Mouse (Mus musculus) layer of hippocampus, postnatal 25 days (tissue): Measurements from ENCODE around the gene Hoxa4. TPM values are rescaled to one million over a fixed set of nuclear protein-coding genes. Genes with fewer than 3 reads are reported as not detected.

Source experiments
- DNase-seq, 2 experiments: peaks; one replicate each; pipeline ENCODE4 v3.0.0; 2022; ENCODE audit warnings: mixed read lengths in 2 of 2, low spot score in 1 of 2; ENCODE audit errors: extremely low spot score in 1 of 2
- total RNA-seq, 2 experiments: library from RNA; stranded (reverse); gene quantifications; 2 replicates each; pipeline ENCODE4 v1.2.3; 2021

Hoxa4 gene
- total RNA-seq, 2 experiments from 2014 or later, result not detected

DNA sequence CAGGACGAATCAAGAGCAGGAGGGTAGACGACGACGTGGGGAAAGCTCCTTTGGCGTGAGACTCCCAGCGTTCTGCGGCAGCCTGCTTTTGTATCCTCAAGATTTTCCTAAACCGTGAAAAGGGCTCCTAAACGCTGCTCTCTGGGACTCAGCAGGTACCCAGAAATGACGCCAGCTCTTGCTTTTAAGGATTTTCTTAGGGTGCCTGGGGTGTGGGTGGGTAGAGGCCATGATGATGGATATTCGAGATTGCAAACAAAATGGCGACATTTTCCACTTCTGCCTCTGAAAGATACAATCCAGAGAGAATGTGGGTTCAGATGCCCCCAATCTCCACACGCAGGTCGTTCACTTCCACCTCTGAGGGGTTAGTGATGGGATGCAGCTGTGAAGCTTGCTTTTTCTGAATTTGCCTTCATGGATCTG is 23.8 kb downstream of the Hoxa4 start:
- DNase-seq, result no peak

DNA sequence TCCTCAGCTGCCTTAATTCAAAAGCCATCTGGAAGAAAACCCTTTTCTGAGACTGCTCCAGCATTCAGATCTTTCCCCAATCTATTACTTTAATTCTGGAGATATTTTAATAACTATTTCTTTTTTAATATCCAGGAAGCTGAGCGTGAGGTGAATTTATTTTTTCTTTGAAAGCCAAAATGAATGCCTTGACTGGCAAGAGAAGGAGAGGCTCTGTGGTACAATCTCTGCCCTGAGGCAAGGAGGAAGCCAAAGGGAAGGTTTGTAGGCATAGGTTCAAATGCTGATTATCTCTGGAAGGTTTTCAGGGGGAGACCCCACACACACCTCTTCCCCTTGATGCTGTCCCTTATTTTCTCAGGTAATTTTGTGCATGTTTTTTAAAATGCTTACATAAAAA is 24.4 kb downstream of the Hoxa4 start:
- no peak for DNase-seq

DNA sequence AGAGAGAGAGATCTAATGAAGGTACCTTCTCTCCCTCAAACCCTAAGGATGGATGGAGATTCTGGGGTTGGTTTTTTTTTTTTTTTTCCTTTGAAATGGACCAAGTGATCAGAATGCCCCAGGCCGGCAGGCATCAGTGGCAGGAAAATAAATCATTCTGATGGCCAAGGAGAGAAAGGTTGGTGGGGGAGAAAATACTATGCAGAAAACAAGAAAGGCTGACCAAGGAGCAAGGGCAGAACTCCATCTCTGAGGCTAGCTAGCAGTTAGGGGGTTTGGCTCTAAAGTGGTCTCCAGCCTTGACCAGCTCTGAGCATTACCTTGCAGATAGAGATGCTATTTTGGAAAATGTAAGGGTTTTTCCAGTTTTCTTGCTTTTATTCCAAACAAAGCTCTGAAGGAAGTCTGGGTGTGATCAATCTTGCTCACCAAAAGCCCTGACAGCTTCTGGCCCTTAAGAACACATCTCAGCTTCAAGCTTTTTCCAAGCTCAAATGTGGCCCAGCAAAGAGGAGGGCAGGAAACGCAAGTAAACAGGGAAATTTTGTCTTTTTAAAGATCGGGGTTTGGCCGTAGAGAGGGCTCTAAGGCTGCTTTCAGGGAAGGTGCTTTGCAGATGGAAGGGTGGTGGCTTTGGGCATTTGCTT is 25.0 kb downstream of the Hoxa4 start:
- DNase-seq, result no peak

DNA sequence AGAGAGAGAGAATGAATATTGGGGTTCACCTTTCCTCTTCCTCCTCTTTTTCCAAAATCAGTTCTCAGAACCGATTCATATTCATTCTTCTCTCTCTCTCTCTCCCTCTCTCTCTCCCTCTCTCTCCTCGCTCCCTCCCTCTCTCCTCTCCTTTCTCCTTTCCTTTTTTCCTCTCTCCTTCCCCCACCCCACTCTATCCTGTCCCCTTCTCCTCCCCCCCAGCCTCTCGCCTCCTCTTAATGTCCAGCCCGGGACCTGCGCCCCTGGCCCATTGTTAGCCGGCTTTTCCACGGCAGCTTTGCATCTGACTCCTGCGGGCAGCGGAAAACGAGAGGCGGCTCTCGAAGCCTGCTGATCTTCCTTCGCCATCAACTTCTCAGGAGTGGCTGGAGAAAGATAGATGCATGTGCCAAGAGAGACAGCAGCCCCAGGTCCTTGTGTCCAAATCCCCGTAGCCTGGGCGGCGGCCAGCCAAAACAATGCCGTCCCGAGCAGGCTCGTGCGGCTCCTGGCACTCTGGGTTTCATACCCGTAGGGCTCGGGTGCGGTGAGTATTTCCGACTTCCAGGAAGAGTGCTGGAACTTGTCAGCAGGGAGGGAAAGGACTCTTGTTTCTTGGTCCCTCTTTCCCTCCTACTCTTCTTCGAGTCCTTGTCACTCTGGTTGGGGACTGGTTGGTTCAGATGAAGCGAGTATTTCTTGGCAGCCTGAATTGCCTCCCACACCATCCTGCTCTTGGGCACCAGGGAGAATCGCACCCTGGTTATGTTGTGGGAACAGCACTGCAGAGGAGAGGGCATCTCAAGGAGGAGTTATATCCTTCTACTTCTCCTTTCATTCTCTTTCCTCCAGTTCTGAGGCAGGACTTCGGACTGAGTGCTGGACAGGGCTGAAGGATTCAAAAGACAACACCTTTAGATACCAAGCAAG is 25.8 kb downstream of the Hoxa4 start:
- no peak for DNase-seq

DNA sequence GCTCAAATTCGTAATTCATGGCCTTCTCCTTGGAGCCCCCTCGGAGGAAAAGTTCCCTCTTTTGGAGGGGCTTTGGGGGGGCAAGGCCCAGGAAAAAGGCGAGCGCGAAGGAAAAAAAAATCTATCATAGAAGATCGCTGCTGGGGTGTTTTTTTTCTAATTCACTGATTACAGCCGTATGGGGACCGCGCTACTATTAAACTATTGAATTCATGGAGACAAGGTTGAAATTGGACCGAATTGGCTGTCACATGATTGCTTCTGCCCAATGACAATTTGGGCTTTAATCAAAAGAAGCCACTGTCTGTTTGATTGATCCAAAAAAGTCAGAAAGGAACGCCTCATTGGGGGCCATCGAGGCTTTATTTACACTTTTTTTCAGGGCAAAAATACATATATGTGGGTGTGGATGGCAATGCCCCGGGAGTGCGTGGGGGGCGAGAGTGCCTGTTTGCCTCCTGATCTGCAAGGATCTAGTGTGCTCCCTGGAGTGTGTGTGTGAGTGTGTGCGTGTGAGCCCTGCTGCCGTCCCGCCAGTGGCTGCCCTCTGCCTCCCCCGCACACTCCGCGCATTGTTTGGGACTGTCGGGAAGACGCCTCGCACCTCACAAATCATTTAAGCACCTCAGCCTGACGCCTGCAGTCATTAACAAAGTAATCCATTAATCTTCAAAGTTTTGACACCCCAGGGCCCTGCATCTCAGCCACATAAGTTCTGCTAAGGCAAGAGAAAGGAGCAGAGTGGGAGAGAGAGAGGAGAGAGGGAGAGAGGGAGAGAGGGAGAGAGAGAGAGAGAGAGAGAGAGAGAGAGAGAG is 26.7 kb downstream of the Hoxa4 start, which contains the start of gene Hoxa2:
Gene Hoxa2, minus strand, starts transcription at position 206 of the 815 bp plus-strand sequence.
- no peak for DNase-seq

DNA sequence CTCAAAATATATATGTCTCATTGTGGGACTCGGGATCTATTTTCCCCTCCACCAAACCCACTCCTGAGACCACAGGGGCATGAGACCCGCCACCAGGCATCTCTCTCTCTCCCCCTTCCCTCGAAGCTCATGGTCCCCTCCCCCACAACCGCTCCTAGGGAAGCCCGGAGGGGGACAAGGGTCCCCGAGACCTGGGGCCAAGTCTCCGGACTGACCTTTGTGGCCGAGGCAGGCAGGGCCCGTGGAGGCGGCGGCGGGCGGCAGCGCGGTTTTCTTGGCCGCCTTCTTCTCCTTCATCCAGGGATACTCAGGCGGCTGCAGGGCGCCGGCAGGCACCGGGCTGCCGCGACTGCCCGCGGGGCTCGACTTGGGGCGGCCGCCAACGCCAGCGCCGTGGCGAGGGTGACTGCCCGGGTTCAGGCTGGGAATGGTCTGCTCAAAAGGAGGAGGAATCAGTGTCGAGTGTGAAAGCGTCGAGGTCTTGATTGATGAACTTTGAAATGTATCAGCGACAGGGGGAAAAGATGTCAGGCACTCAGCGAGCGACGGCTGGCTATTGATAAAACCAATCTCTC is 27.4 kb downstream of the Hoxa4 start:
- no peak for DNase-seq

DNA sequence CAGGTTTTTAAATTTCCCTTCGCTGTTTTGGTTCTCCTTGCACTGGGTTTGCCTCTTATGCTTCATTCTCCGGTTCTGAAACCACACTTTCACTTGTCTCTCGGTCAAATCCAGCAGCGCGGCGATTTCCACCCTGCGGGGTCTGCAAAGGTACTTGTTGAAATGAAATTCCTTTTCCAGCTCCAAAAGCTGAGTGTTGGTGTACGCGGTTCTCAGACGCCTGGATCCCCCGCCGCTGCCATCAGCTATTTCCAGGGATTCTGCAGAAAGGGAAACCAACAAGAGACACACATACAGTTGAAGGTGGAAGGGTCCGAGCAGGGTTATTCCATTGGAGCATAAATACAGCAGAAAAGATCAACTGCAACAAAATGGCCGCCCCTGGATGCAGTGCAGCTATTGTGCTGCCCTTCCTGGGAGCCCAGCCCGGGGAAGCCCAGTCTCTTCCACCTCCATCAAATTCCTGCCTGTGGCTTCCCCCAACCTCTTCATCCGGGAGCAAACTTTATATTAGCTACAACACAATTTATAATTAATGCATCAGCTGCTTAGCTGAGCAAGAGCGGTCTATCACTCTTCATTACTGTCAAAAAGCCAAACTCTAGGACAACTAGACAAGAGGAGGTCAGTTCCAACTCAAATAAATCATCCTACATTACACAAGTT is 28.1 kb downstream of the Hoxa4 start:
- no peak for DNase-seq

DNA sequence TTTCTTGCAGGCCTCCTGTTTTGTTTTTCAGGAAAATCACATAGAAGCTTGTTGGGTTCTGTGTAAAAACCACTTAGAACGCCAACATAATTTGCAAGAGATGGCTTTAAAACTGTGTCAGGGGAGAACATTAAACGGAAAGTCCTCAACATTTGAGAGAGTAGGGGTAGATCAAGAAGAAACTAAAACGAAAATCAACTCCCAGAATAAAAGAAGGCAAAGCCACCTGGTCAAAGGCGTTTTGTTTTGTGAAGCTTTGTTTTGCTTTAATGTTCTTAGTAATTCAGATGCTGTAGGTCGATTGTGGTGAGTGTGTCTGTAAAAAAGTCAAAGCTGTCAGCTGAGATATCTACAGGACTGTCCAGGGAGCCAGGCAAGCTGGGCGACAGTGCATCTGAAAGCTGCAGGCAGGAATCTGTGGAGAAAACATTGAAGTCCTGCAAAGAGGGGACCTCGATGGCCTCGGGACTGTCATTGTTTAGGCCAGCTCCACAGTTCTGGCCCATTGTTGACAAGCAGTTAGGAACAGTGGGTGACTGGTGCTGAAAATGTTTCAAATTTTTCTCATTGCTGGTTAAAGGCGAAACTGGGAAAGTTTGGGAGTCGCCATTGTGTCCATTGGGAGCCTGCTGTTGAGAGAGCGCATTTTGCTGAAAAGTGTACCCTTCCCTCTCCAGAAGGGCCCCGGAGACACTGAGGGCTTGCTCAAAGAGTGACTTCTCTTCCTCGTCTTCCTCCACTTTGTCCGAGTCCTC is 28.8 kb downstream of the Hoxa4 start:
- no peak for DNase-seq

DNA sequence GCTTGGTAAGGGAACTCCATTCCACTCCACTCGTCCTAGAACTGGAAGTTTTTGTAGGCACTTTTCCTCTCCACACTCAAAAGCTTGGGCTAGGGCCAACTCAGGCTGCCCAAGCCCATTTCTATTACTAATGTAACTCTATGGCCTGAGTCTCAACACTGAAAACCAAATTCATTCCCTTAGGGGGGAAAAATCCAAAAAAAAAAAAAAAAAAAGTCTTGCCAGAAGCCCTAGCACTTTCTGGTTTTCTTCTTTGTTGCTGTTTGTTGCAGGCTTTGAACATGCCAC is 29.5 kb downstream of the Hoxa4 start:
- DNase-seq, result no peak

DNA sequence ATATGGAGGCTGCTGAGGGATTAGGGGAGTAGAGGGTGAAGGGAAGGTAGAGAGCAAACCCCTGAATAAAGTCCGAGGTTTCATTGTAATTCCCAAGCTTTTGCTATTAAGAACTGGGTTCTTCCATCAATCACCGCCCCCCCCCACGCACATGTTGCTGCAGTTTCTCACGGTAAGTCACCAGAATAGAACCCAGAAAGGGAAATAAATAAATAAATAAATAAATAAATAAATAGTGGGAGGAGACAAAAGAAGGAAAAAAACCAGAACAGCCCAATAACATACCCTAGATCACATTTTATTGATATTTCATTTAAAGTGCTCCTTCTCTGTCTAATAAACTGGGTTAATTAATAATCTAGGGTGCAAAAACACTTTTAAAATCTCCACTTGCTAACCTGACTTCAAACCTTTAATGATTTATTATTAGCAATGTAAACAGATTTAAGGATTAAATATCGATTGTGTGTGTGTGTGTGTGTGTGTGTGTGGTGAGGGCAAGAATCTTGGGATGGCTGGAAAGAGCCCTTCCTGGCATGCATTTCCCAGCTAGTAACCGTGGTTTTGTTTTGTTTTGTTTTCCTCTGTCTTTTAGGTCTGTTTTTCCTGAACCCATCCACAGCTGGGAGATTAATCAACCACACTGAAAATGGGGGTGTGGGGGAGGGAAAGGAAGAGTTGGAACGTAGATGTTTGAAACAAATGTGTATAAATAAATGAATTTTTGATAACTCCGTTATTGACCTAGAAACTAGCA is 30.0 kb downstream of the Hoxa4 start:
- no peak for DNase-seq

DNA sequence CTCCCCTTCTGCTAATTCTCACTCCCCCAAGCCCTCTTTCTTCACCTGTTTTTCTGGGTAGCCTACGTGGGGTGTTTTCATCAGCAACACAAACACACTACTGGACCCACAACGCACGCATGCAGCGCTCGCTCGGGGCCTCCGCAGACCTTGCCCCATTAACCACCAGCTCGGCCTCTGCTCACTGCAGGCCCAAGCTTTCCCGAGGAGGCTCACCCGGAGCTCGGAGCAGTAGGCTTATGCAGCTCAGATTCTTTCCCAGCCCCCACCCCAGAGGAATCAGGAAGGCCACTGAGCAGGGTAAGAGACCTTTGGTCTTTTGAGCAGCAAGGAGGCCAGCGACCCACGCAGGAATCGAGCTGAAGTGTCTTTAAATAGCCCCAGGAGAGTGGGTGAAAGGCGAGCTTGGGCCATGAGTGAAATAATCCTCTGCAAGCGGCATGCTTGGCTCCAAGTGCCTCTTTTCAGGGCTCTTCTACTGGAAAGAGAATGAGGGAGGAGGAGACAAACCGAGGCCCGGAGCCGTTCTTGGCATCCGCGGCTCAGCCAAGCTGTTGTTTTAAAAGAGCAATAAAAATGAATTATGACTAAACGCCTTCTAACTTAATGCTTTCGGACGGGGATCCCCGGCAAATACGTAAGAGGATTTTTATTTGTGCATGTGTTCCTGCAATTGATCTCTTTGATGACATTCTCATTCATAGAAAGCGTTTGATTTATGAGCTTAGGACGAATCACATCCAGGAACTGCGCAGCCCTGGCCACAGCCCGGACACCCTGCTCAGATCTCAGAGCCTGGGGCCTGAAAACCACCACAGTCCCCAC is 30.8 kb downstream of the Hoxa4 start:
- DNase-seq, result no peak

DNA sequence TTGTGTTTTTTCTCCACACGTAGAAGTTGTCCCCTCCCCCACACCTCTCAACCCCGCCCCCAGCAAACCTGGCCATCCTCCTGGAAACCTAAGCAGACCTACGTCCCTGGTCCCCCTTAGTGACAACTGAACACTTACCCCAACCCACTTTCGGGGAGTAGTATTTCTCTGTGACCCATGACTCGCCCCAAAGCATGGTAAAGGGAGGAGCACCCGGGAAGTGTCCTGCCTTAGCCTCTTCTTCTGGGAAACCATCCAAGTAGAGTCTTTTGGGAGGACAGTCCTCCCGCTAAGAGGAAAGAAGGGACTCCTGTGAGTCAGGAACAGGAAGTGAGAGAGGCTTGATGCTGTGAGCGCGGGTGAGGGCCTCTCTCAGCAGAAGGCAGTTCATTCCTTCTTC is 31.6 kb downstream of the Hoxa4 start:
- DNase-seq, result no peak

DNA sequence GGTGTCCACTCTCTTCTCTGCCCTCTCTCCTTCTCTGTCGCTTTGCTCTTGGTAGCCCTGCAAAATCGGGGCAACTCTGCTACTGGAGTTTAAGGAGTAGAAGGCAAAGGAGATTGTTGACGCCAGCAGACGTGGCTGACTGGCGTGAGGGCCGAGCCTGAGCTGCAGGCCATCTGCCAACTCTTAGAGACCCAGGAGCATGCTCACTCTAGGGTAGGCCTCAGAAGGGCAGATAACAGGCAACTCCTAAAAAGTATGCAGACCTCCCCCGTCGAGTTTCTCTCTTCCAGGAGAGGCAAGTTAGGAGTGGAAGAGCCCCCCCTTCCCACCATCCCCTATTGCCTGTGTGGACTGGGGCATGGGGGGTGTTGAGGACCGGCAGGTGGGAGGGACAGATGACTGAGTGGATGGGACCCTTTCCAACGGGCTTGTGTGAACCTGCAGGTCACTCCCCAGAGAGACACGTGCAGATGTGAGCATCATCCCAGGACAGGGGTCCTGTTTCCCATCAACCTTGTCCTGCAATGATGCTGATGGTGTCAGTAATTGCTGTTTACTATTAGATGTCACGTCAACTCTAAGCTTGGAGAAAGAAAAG is 32.3 kb downstream of the Hoxa4 start:
- no peak for DNase-seq

DNA sequence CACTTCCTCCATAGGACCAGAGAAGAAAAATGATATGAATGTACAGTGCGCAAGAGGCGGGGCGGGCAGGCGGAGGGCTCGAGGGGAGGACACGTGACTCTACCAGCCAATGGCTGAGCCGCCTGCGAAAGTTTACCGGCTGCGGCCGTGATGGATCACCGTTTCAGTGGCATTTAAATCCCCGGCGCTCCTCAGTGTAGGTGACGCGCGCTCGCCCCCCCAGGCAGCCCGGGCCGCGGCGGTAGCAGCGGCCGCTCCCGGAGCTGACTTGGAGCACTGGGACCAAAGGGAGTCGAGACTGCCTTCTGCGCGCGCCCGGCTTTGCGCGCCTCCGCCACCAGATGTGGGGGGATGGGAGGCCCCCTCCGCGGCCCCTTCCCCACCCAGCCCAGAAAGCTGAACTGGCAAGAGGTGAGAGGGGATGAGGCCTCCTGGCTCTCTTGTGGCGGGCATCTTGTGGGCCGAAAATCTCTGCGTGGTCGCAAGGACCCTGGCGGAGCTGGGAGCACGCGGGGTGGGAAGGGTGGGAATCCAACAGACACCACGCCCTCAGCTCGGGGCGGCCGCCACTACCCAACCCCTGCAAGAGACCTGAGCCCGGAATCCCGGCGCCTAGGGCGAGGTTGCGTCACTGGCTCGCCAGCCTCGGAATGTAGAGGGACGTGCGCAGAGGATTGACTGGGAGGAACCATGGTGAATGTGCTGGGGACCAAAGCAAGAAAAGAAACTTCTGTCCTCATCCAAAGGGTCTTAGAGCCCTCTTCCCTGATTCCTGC is 33.1 kb downstream of the Hoxa4 start, which contains the start of gene Hoxa1:
Gene Hoxa1, minus strand, starts transcription at position 42 of the 776 bp plus-strand sequence.
- no peak for DNase-seq

DNA sequence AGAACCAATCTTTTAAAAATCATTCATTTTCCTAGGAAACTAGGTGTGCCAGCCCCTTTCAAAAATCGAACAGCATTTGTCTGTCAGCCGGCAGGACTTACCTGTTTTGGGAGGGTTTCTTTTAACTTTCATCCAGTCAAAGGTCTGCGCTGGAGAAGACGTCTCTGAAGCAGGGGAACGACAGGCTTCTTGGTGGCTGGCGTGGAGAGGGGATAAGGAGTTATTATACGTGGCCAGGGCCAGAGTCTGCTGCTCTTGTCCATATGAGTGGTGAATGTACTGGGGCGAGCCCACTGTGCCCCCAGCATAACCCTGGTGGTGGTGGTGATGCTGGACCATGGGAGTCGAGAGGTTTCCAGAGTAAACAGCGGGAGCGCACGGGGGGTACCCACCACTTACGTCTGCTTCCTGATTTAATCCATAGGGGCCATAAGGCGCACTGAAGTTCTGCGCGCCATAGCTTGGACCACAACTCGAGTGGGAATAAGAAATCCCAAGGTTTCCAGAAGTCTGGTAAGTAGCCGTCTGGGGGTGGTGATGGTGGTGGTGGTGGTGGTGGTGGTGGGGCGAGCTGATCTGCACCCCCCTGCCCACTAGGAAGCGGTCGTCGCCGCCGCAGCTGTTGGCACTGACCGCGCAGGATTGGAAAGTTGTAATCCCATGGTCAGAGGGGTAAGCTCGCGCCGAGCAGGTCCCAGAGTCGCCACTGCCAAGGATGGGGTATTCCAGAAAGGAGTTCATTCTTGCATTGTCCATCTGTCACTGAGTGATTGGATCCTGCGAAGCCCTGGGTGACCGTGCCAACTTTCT is 33.9 kb downstream of the Hoxa4 start:
- no peak for DNase-seq
